In genomic region chr19:42902410-42903021, GRCm38 (mm10) we compare ENCODE assay signal across 9 mouse cellular contexts.
A peak's percentile ranks its signal among the peaks of the same experiment; 100 is the strongest.
DNase-seq lines count a peak whose midpoint lies in the region; ATAC-seq and TF ChIP-seq lines count a peak whose summit lies in the region.
"Had no signal": no experiment of that assay in that cellular context is flagged by ENCODE, and none has a peak within 500 bp of the region (broad histone marks: within the 10 kb centered on the region; RNA-seq: fewer than 3 reads in every experiment).

No protein-coding gene starts in this region.

- peaks cover 34% of the 10 kb centered on the region for H3K4me1 ChIP-seq in forebrain, embryonic 10.5 days
- H3K4me1 ChIP-seq in forebrain, embryonic 11.5 days (replicated peaks; ENCODE audit: control insufficient read depth, insufficient read depth, low read length) = no peaks in the 10 kb centered on the region
- H3K4me1 ChIP-seq in midbrain, postnatal 0 days (ENCODE audit: insufficient read depth, low read length) = peaks cover 14% of the 10 kb centered on the region; the same call in 1 of the 2 replicates

- 0 out of 2 replicates have a peak overlapping the region, but pooled peaks have one; percentile 30 for H3K27ac ChIP-seq in forebrain, embryonic 10.5 days
- no peak overlapping the region for H3K27ac ChIP-seq in forebrain, embryonic 11.5 days (ENCODE audit: low read depth, low read length)
- peak overlapping the region; percentile 46; the same call in 1 of the 2 replicates for H3K27ac ChIP-seq in layer of hippocampus, adult 2 months
- 0 out of 2 replicates have a peak overlapping the region, but pooled peaks have one; percentile 43 for H3K27ac ChIP-seq in midbrain, postnatal 0 days (ENCODE audit: low read depth, low read length)

- H3K4me3 ChIP-seq in forebrain, embryonic 10.5 days = no peak overlapping the region
- H3K4me3 ChIP-seq in forebrain, embryonic 11.5 days (ENCODE audit: low read depth, low read length) = no peak overlapping the region
- H3K4me3 ChIP-seq in layer of hippocampus, adult 2 months = no peak overlapping the region
- no peak overlapping the region for H3K4me3 ChIP-seq in midbrain, postnatal 0 days (ENCODE audit: low read depth, low read length)

- intact Hi-C loops in heart, postnatal 14 days (cut with DNase I) = no loop called here

- no peak overlapping the region for H3K4me2 ChIP-seq in forebrain, embryonic 11.5 days (ENCODE audit: low read depth, low read length, severe bottlenecking)
- H3K4me2 ChIP-seq in midbrain, postnatal 0 days (ENCODE audit: low read depth, low read length, poor library complexity, severe bottlenecking) = no peak overlapping the region

- H3K9me3 ChIP-seq in forebrain, embryonic 10.5 days = no peaks in the 10 kb centered on the region
- H3K9me3 ChIP-seq in forebrain, embryonic 11.5 days (ENCODE audit: control insufficient read depth, low read length) = no peaks in the 10 kb centered on the region
- no peaks in the 10 kb centered on the region for H3K9me3 ChIP-seq in midbrain, postnatal 0 days (ENCODE audit: low read length)

- no peak for DNase-seq in forebrain, embryonic 10.5 days (ENCODE audit: extremely low spot score, low spot score)
- no peak for DNase-seq in forebrain, embryonic 11.5 days (ENCODE audit: low spot score)
- DNase-seq in cerebellum, postnatal 14 days = peak; percentile 35 to 55
- DNase-seq in layer of hippocampus, adult 2 months (ENCODE audit: low spot score in 2 of 2) = peak; percentile 28 to 43
- peak; percentile 73 for DNase-seq in midbrain, postnatal 0 days (ENCODE audit: low spot score)
- DNase-seq in urinary bladder, adult 2 months (ENCODE audit: low spot score) = no peak
- no peak for DNase-seq in kidney, adult 8-10 months
- DNase-seq in heart, postnatal 14 days = no peak
- DNase-seq: liver, postnatal 0 days had no signal

- H3K36me3 ChIP-seq in forebrain, embryonic 10.5 days (replicated peaks) = no peaks in the 10 kb centered on the region
- H3K36me3 ChIP-seq in forebrain, embryonic 11.5 days (ENCODE audit: control insufficient read depth, insufficient read depth, low read length) = no peaks in the 10 kb centered on the region
- H3K36me3 ChIP-seq in midbrain, postnatal 0 days (ENCODE audit: insufficient read depth, low read length) = no peaks in the 10 kb centered on the region

- no peaks in the 10 kb centered on the region for H3K27me3 ChIP-seq in forebrain, embryonic 10.5 days (ENCODE audit: poor library complexity, severe bottlenecking)
- H3K27me3 ChIP-seq in forebrain, embryonic 11.5 days (ENCODE audit: control insufficient read depth, insufficient read depth, low read length) = no peaks in the 10 kb centered on the region
- no peaks in the 10 kb centered on the region for H3K27me3 ChIP-seq in midbrain, postnatal 0 days (ENCODE audit: insufficient read depth, low read length)

- H3K9ac ChIP-seq in forebrain, embryonic 11.5 days (ENCODE audit: low read length) = no peak overlapping the region
- H3K9ac ChIP-seq in midbrain, postnatal 0 days (replicated peaks; ENCODE audit: low read length, poor library complexity, severe bottlenecking) = no peak overlapping the region
- H3K9ac ChIP-seq: liver, postnatal 0 days had no signal

- no peak for TF ChIP-seq CTCF in layer of hippocampus, adult 2 months (conservative IDR thresholded peaks at IDR 0.05)
- no peak for TF ChIP-seq CTCF in midbrain, postnatal 0 days (IDR thresholded peaks at IDR 0.05)

- 85% methylated on average over 6 of the region's 6 CpGs for WGBS in forebrain, embryonic 10.5 days
- WGBS in forebrain, embryonic 11.5 days = 69% methylated on average over 6 of the region's 6 CpGs
- WGBS in midbrain, postnatal 0 days = 56% methylated on average over 6 of the region's 6 CpGs

- ATAC-seq in forebrain, embryonic 11.5 days (replicated peaks; ENCODE audit: low FRiP score) = no peak
- no peak; the same call in 1 of the 2 replicates for ATAC-seq in midbrain, postnatal 0 days (ENCODE audit: low FRiP score)
- ATAC-seq: liver, postnatal 0 days had no signal

Comparison
In these comparisons a context has a peak if more than half of its experiments do, and no peak if none do; other contexts are left out.
1. DNase-seq: peak in cerebellum, postnatal 14 days (2 of 2), layer of hippocampus, adult 2 months (2 of 2) and midbrain, postnatal 0 days (single experiment); none in forebrain, embryonic 10.5 days (single experiment), forebrain, embryonic 11.5 days (single experiment), urinary bladder, adult 2 months (single experiment), kidney, adult 8-10 months (0 of 2) and heart, postnatal 14 days (0 of 2).